Mouse (Mus musculus): ENCODE results near the gene Thrb.

- no peak for TF ChIP-seq POLR2A (IDR thresholded peaks at IDR 0.05; ENCODE audit: insufficient read length, low read depth)
- no peak for TF ChIP-seq REST (IDR thresholded peaks at IDR 0.05; ENCODE audit: insufficient read depth, insufficient read length)
- TF ChIP-seq E2F4 (IDR thresholded peaks at IDR 0.05; ENCODE audit: insufficient read depth), result no peak
These were observed 356.5 kb downstream of the Thrb start for GRCm38 (mm10) chr14:18016604-18017003.
